Mouse (Mus musculus) right cerebral cortex, postnatal 14 days (tissue): ENCODE data around the gene Rtf1.
"Not testable (repeated sequence)": the region's sequence is repeated elsewhere in the genome, so short reads cannot be mapped to it uniquely, and the experiment has no call there.

Experiments
- DNase-seq: peaks from one replicate; pipeline ENCODE4 v3.0.0; 2022

Gene Rtf1

GRCm38 (mm10) chr2:119674525-119675214, at the start of gene Rtf1:
Gene Rtf1 (plus strand): TSS chr2:119675068.
- peak; percentile 98 for DNase-seq

DNA sequence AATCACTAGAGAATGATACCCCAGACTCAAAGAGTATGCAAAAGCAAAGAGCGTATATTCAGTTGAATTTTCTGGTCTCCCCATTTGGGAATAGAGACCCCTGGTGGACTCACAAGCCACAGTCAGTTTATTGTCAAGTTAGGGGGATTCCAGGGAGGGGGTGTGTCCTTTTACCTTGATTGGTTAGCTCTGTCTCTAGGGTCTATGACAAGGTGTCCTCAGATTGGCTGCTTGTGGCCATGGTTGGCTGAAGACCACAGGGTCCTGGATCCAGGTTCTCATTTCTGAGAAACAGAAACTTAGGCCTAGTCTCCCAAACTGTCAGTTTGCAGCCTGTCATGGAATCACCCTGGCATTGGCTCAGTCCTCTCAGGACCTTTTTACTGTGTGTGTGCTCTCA, 38.1 kb upstream of the Rtf1 start:
- no peak for DNase-seq

GRCm38 (mm10) chr2:119641214-119641912, 33.5 kb upstream of the Rtf1 start:
- no peak for DNase-seq

DNA sequence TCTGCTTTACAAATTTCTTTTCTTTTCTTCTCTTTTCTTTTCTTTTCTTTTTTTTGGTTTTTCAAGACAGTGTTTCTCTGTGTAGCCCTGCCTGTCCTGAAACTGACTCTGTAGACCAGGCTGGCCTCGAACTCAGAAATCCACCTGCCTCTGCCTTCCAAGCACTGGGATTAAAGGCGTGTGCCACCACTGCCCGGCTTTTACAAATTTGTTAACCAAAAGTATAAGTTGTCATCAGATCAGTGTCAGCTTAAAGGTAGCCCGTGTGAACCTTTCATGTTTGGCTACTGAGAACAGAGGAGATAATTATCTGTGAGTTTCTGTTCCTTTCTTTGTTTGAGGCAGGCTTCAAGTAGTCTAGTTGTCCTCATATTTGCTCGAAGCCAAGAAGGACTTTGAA, 30.6 kb upstream of the Rtf1 start:
- no peak for DNase-seq

DNA sequence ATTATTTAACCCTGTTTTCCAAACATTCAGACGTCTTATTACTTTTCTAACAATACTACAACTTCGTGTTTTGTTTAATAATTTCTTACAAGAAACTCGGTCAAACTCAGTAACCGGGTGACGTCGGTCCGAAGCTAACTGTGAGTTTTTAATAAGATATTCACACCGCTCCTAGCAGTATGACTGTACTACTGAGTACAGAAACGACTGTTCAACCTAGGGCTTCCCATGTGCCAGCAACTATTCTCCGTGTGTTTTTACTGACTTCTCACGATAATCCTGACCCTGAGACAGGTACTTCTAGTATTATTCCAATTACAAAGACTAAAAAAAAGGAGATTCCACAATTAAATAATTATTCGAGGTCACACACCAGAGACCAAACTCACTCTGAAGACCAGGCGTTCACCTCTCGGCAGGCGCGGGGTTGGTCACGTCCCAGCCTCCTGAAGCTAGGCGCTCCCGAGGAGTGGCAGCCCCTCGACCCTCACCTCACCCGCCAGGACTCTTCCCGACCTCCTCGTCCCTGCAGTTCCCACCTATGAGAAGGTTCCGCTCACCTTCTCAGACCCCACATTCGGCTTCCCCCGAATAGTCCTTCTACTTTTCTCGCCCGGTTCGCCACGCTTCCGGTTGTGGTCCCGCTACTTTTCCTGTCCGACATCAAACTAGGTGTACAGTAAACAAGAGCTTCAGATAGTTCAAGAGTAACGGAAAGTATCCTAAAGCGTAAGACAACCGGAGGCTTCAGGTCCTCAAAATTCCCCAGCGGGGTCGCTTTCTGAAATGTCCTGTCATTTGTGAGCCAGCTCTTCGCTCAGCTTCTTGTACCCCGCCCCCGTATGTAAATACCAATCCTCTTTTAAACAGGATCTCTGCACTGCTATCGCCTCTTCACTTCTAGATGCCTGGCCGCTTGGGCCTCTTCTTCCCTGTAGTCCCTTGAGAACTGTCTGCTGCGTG, 12.4 kb upstream of the Rtf1 start, which contains the start of gene Ndufaf1:
Ndufaf1 (minus strand) TSS at position 608 of the 963 bp plus-strand sequence.
- peak; percentile 73 for DNase-seq

DNA sequence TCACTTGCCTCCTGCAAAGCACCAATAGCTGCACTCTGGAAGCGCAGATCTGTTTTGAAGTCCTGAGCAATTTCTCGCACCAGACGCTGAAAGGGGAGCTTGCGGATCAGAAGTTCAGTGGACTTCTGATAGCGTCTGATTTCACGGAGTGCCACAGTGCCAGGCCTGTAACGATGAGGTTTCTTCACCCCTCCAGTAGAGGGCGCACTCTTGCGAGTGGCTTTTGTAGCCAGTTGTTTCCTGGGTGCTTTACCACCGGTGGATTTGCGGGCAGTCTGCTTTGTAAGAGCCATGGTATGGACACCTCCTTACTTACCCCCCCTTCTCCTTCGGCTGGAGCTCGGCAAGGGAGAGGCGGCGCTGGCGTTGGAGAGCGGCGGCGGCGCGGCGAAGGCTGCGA, 9.1 kb upstream of the Rtf1 start:
- not testable (repeated sequence) for DNase-seq

GRCm38 (mm10) chr2:119669010-119669409, 5.9 kb upstream of the Rtf1 start:
- DNase-seq, result no peak

GRCm38 (mm10) chr2:119675215-119675784, 432 bp downstream of the Rtf1 start:
- DNase-seq, result peak; percentile 23

- DNase-seq, result no peak
Measured at GRCm38 (mm10) chr2:119675831-119676230, 963 bp downstream of the Rtf1 start.

DNA sequence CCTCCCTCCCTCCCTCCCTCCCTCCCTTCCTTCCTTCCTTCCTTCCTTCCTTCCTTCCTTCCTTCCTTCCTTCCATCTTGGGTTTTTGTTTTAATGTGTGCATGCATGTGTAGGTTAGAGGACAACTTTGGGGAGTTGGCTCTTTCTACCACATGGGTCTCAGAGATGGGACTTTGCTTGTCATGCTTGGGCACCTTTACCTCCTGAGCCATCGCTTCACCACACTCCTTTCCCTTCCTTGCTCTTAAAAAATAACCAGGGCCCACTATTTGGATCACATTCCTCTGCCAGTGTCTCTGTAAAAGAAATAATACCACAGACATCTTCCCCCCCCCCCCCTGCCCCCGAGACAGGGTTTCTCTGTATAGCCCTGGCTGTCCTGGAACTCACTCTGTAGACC, 8.8 kb downstream of the Rtf1 start:
- no peak for DNase-seq

DNA sequence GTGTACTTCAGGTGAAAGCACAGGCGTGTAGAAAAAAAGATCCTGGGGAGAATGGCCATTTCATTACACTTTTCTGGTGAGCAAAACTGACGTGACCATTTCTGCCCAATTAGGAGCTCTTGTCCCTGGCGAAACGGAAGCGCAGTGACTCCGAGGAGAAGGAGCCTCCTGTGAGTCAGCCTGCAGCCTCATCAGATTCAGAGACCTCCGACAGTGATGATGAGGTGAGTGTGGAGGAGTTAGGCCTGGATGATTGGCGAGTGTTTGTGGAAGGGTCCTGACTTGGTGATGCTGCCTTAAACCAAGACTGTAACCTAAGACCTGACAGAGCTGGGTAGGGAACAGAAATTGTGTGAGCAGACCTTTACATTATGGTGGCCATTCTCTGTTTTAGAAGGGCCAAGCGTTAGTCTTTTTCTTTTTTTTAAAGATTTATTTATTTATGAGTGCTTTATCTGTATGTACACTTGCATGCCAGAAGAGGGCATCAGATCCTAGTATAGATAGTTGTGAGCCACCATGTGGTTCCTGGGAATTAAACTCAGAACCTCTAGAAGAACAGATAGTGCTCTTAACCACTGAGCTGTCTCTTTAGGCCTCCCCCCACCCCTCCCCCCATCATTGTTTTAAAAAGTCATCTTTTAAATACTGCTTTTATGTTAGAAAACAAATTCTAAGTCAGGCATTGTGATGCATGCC, 17.3 kb downstream of the Rtf1 start:
- no peak for DNase-seq

DNA sequence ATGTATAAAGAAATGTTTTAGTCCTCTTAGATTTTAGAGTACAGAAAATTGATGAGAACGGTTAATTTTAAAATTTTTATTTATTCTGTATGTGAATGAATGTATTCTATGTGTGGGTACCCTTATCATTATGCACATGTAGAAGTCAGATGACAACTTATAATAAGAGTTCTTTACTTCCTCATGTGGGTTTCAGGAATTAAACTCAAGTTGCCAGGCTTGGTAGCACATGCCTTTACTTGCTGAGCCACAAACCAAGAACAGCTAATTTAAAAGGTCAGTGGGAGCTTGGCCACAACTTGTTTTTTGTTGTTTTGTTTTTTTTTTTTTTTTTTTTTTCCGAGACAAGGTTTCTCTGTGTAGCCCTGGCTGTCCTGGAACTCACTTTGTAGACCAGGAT, 20.0 kb downstream of the Rtf1 start:
- DNase-seq, result no peak

DNA sequence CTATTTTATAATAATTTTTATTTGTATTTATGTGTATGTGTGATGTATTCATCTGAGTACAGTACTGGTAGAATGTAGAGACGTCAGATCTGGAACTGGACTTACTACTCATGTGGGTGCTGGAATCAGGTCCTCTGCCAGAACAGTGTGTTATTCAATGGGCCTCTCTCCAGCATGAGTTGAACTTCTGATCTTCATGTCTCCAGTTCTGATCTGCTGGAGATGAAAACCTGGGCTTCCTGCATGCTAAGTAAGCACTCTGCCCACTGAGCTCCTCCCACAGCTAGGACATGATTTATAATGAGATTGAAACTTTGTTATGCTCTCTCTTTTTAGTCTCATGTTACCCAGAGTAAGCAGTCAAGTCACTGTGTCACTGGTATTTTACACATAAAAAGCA, 21.2 kb downstream of the Rtf1 start:
- no peak for DNase-seq

DNA sequence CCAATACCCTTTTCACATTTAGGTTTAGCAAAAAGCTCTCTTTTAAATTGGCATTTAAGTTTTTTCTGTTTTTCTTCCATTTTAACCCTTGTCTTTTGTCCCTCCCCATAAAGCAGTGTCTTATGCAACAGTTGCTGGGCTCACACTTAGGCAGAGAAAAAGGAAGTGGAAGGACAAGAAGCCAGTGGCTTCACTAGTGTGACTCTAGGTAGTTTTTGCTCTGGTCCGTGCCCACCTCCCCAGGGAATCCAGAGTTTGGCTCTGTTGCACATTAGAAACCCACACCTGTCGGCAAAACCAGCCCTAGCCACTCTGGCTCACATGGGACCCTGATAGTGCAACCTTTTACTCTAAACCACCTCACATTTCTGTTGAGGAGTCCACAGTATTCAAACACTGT, 23.6 kb downstream of the Rtf1 start:
- DNase-seq, result no peak

- DNase-seq, result no peak
Measured at GRCm38 (mm10) chr2:119699962-119700361, 25.1 kb downstream of the Rtf1 start.

- no peak for DNase-seq
Measured at GRCm38 (mm10) chr2:119703171-119703570, 28.3 kb downstream of the Rtf1 start.

DNA sequence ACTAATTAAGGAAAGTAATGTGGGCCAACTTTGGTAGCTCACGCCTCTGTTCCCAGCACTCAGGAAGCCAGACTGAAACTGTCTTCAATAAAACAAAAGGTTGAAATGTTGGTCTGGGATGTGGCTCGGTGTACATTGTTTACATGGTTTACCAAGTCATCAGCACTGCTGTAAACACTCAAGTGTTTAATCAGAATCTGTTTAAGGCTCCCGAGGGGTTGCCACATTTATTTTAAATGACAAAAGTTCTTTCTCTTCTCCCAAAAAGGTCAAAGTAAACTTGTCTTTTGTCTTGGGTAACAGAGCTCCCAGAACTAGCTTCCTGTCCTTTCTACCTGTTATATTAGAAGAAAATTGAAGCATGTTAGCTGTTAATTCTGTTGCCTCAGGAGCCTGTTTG, 32.8 kb downstream of the Rtf1 start:
- no peak for DNase-seq

- DNase-seq, result no peak
Measured at GRCm38 (mm10) chr2:119710011-119710410, 35.1 kb downstream of the Rtf1 start.

- not testable (repeated sequence) for DNase-seq
Measured at GRCm38 (mm10) chr2:119715868-119716267, 41.0 kb downstream of the Rtf1 start.

- DNase-seq, result no peak
Measured at GRCm38 (mm10) chr2:119721070-119721469, 46.2 kb downstream of the Rtf1 start.

DNA sequence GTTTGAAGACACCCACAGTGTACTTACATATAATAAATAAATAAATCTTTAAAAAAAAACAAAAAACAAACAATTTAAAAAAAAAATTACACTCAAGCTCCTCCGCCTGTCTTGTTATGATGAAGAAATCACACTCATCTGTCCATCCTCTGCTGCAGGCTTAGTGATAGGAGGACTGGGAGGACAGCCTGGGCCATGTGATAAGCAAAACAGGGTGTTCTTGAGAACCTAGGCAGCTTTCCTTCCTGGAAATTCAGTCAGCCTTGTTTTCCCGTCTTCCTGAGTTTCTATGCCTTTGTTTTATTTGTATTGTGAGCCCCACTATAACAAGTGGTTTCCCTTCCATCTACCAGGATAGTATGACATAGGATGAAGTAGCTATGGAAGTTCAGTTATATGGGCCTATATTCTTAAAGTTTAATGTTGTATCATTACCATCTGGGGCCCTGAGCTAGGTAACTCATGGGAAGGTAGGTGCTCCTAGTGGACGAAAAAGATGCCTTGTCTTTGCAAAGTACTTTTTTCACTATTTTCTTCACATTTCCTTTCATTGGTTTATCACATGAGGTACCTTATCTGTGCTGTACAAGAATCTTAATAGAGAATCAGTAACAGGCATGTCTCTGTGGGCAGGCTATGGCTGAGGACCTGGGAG, 53.0 kb downstream of the Rtf1 start:
- DNase-seq, result no peak

GRCm38 (mm10) chr2:119730735-119731134, 55.9 kb downstream of the Rtf1 start:
- DNase-seq, result no peak
